Mouse (Mus musculus) MEL (cell line): ENCODE measurements around the gene Gm10447. TPM values are rescaled to one million over a fixed set of nuclear protein-coding genes. Genes with fewer than 3 reads are reported as not detected.

Source experiments
- DNase-seq: peaks from one replicate; pipeline ENCODE4 v3.0.0; 2011; ENCODE audit warnings: low read depth, low spot score
- H3K27ac ChIP-seq: 2 replicates; pipeline ENCODE4 v1.5.1; 2012; ENCODE audit warnings: low read depth, mild to moderate bottlenecking, control low read depth, low read length, moderate library complexity; ENCODE audit not compliant: control insufficient read depth
- H3K27me3 ChIP-seq, 2 experiments: fragments of 150-350 bp in 1 of 2; sonication (generic) in 1 of 2; 2 replicates each; pipeline ENCODE4 v1.6.1; 2012; ENCODE audit warnings: low read length in 2 of 2, mild to moderate bottlenecking in 2 of 2, improper control_type of control experiment in 1 of 2, moderate library complexity in 1 of 2; ENCODE audit not compliant: insufficient read depth in 2 of 2, control insufficient read depth in 1 of 2
- H3K36me3 ChIP-seq, 2 experiments: 2 replicates each; pipeline ENCODE4 v1.6.1; 2012 to 2014; ENCODE audit warnings: low read length in 2 of 2, improper control_type of control experiment in 1 of 2, inconsistent platforms in 1 of 2, mild to moderate bottlenecking in 1 of 2; ENCODE audit not compliant: insufficient read depth in 2 of 2, control insufficient read depth in 1 of 2
- H3K4me1 ChIP-seq, 2 experiments: fragments of 150-350 bp in 1 of 2; sonication (generic) in 1 of 2; 2 replicates each; pipeline ENCODE4 v1.6.1; 2012; ENCODE audit warnings: low read length in 2 of 2, improper control_type of control experiment in 1 of 2, mild to moderate bottlenecking in 1 of 2; ENCODE audit not compliant: insufficient read depth in 2 of 2, control insufficient read depth in 1 of 2
- H3K4me3 ChIP-seq, 2 experiments: fragments of 150-350 bp in 1 of 2; sonication (generic) in 1 of 2; 2 replicates each; pipeline ENCODE4 v1.5.1; 2012; ENCODE audit warnings: low read depth in 2 of 2, low read length in 2 of 2, mild to moderate bottlenecking in 2 of 2, moderate library complexity in 2 of 2, control low read depth in 1 of 2, improper control_type of control experiment in 1 of 2; ENCODE audit not compliant: control insufficient read depth in 1 of 2, insufficient read depth in 1 of 2
- H3K79me2 ChIP-seq: 2 replicates; pipeline ENCODE4 v1.6.1; 2012; ENCODE audit warnings: mild to moderate bottlenecking, low read length, moderate library complexity; ENCODE audit not compliant: control insufficient read depth, poor library complexity, insufficient read depth
- H3K9ac ChIP-seq: 2 replicates; pipeline ENCODE4 v1.6.1; 2012; ENCODE audit warnings: low read depth, mild to moderate bottlenecking, control low read depth, low read length, moderate library complexity; ENCODE audit not compliant: control insufficient read depth, poor library complexity, severe bottlenecking
- H3K9me3 ChIP-seq: fragments of 150-350 bp; sonication (generic); replicated peaks from 2 replicates; pipeline ENCODE4 v1.6.1; 2012; ENCODE audit warnings: mild to moderate bottlenecking, low read length, improper control_type of control experiment, moderate library complexity; ENCODE audit not compliant: insufficient read depth
- CTCF ChIP-seq, 3 experiments: IDR thresholded peaks in 2 of 3; conservative IDR thresholded peaks in 1 of 3; 2 replicates each; pipeline ENCODE4 v1.5.1; 2011 to 2012; ENCODE audit warnings: low read length in 3 of 3, low read depth in 2 of 3, mild to moderate bottlenecking in 2 of 3, improper control_type of control experiment in 1 of 3, inconsistent platforms in 1 of 3, mixed read lengths in 1 of 3, moderate library complexity in 1 of 3; ENCODE audit not compliant: control insufficient read depth in 1 of 3, insufficient read depth in 1 of 3, poor library complexity in 1 of 3, severe bottlenecking in 1 of 3
- E2F4 ChIP-seq: IDR thresholded peaks from 2 replicates; pipeline ENCODE4 v1.6.1; 2011; ENCODE audit warnings: low read depth, low read length, improper control_type of control experiment, borderline replicate concordance
- ELF1 ChIP-seq: IDR thresholded peaks from 2 replicates; pipeline ENCODE4 v1.6.1; 2014; ENCODE audit warnings: low read depth, mild to moderate bottlenecking, inconsistent platforms, low read length, improper control_type of control experiment, moderate library complexity
- HCFC1 ChIP-seq: IDR thresholded peaks from 2 replicates; pipeline ENCODE4 v1.6.1; 2012; ENCODE audit warnings: low read depth, mild to moderate bottlenecking, inconsistent platforms, low read length, improper control_type of control experiment, moderate library complexity
- KAT2A ChIP-seq: conservative IDR thresholded peaks from 2 replicates; pipeline ENCODE4 v1.6.1; 2012; ENCODE audit warnings: low read depth, low read length, improper control_type of control experiment, inconsistent platforms
- MAFK ChIP-seq: IDR thresholded peaks from 2 replicates; pipeline ENCODE4 v1.6.1; 2011; ENCODE audit warnings: low read depth, mild to moderate bottlenecking, low read length, improper control_type of control experiment, borderline replicate concordance
- MXI1 ChIP-seq: IDR thresholded peaks from 2 replicates; pipeline ENCODE4 v1.6.1; 2011; ENCODE audit warnings: mild to moderate bottlenecking, low read depth, low read length, improper control_type of control experiment
- MYB ChIP-seq: IDR thresholded peaks from 2 replicates; pipeline ENCODE4 v1.6.1; 2011; ENCODE audit warnings: mild to moderate bottlenecking, low read depth, low read length, improper control_type of control experiment
- MYC ChIP-seq: IDR thresholded peaks from 2 replicates; pipeline ENCODE4 v1.6.1; 2011; ENCODE audit warnings: low read depth, mild to moderate bottlenecking, low read length, improper control_type of control experiment, moderate library complexity
- NELFE ChIP-seq: IDR thresholded peaks from 2 replicates; pipeline ENCODE4 v1.6.1; 2011; ENCODE audit warnings: low read depth, low read length, improper control_type of control experiment
- NRF1 ChIP-seq: IDR thresholded peaks from 2 replicates; pipeline ENCODE4 v1.6.1; 2014; ENCODE audit warnings: low read depth, mild to moderate bottlenecking, inconsistent platforms, low read length, improper control_type of control experiment, moderate library complexity; ENCODE audit not compliant: poor library complexity, insufficient read depth, severe bottlenecking
- POLR2A ChIP-seq, 2 experiments: IDR thresholded peaks; 2 replicates each; pipeline ENCODE4 v1.6.1; 2011 to 2012; ENCODE audit warnings: low read length in 2 of 2, mild to moderate bottlenecking in 2 of 2, control low read depth in 1 of 2, improper control_type of control experiment in 1 of 2, low read depth in 1 of 2, moderate library complexity in 1 of 2; ENCODE audit not compliant: control insufficient read depth in 1 of 2, insufficient read depth in 1 of 2, poor library complexity in 1 of 2
- POLR2AphosphoS2 ChIP-seq: IDR thresholded peaks from 2 replicates; pipeline ENCODE4 v1.6.1; 2011; ENCODE audit warnings: low read length, improper control_type of control experiment
- SIN3A ChIP-seq: IDR thresholded peaks from 2 replicates; pipeline ENCODE4 v1.6.1; 2012; ENCODE audit warnings: low read length, improper control_type of control experiment, inconsistent platforms
- TCF12 ChIP-seq: IDR thresholded peaks from 2 replicates; pipeline ENCODE4 v1.6.1; 2014; ENCODE audit warnings: low read depth, mild to moderate bottlenecking, inconsistent platforms, low read length, improper control_type of control experiment, moderate library complexity
- UBTF ChIP-seq: IDR thresholded peaks from 2 replicates; pipeline ENCODE4 v1.6.1; 2012; ENCODE audit warnings: low read depth, mild to moderate bottlenecking, inconsistent platforms, low read length, improper control_type of control experiment, moderate library complexity, borderline replicate concordance; ENCODE audit not compliant: insufficient read depth
- USF2 ChIP-seq, 2 experiments: IDR thresholded peaks; 2 replicates each; pipeline ENCODE4 v1.6.1; 2011 to 2012; ENCODE audit warnings: improper control_type of control experiment in 2 of 2, low read length in 2 of 2, borderline replicate concordance in 1 of 2, inconsistent platforms in 1 of 2, low read depth in 1 of 2, mild to moderate bottlenecking in 1 of 2; ENCODE audit not compliant: insufficient read depth in 1 of 2
- ZC3H11A ChIP-seq: IDR thresholded peaks from 2 replicates; pipeline ENCODE4 v1.6.1; 2012; ENCODE audit warnings: low read depth, mild to moderate bottlenecking, inconsistent platforms, low read length, improper control_type of control experiment
- ZKSCAN1 ChIP-seq: IDR thresholded peaks from 2 replicates; pipeline ENCODE4 v1.6.1; 2012; ENCODE audit warnings: low read depth, mild to moderate bottlenecking, inconsistent platforms, low read length, improper control_type of control experiment, moderate library complexity
- polyA plus RNA-seq, 2 experiments: library from polyadenylated mRNA; stranded (reverse) in 1 of 2; unstranded in 1 of 2; fragments of >175 nt in 1 of 2; fragments of >200 nt in 1 of 2; gene quantifications; 2 replicates each; pipeline versions ENCODE4 v1.2.1 to v1.2.4; 2012; ENCODE audit warnings: low replicate concordance in 2 of 2, low read depth in 1 of 2; ENCODE audit not compliant: insufficient read length in 2 of 2, insufficient read depth in 1 of 2, missing spikeins in 1 of 2
- total RNA-seq: library from RNA; depleted of rRNA; stranded (reverse); fragments of 300-350 nt; gene quantifications from 2 replicates; pipeline ENCODE4 v1.2.3, GENCODE M21; 2012

Gene Gm10447
- total and polyA plus RNA-seq, 3 experiments: not detected

- no peaks in the 10 kb centered on the region for H3K4me1 ChIP-seq
- no peaks in the 10 kb centered on the region for H3K9me3 ChIP-seq
- no peak overlapping the region for H3K9ac ChIP-seq
- DNase-seq: no peak
- no peak for TF ChIP-seq SIN3A
- H3K36me3 ChIP-seq: no peaks in the 10 kb centered on the region
- H3K27ac ChIP-seq: no peak overlapping the region
- no peak overlapping the region for H3K4me3 ChIP-seq
- H3K27me3 ChIP-seq: peaks cover 23 to 30% of the 10 kb centered on the region in 2 experiments
- no peaks in the 10 kb centered on the region for H3K79me2 ChIP-seq
These were observed 6.7 kb downstream of the Gm10447 start for GRCm38 (mm10) chr11:53450070-53450705.

DNA sequence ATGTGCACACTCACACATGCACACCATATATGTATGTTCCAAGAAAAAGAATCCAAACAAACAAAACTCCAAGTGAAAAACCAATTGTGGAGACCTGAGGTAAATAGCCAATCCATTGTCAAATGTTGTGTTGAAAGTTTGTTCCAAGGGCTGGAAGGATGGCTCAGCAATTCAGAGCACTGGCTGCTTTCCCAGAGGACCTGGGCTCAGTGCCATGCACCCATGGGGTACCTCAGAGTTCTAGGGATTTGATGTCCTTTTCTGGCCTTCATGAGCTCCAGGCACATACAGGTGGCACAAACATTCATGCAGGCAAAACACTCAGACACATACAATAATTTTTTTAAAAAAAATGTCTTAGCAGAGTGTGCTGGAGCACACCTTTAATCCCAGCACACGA, 8.4 kb downstream of the Gm10447 start:
- TF ChIP-seq SIN3A: no peak
- TF ChIP-seq MYB: no peak
- no peak for TF ChIP-seq KAT2A
- no peak for TF ChIP-seq E2F4
- TF ChIP-seq NELFE: no peak
- no peak for TF ChIP-seq POLR2AphosphoS2
- no peak for TF ChIP-seq MYC
- TF ChIP-seq NRF1: no peak
- no peak for TF ChIP-seq UBTF
- no peak for TF ChIP-seq ELF1
- no peak for TF ChIP-seq HCFC1
- TF ChIP-seq USF2 (IDR thresholded peaks at IDR 0.05; ENCODE audit: borderline replicate concordance in 1 of 2, insufficient read depth in 1 of 2, low read depth in 1 of 2, low read length in 2 of 2): no peak
- no peak for TF ChIP-seq CTCF (IDR thresholded peaks at IDR 0.05 in 2 of 3, conservative IDR thresholded peaks at IDR 0.05 in 1 of 3; ENCODE audit: control insufficient read depth in 1 of 3, insufficient read depth in 1 of 3, low read depth in 2 of 3, low read length in 3 of 3, poor library complexity in 1 of 3, severe bottlenecking in 1 of 3)
- no peak for TF ChIP-seq ZKSCAN1
- no peak for TF ChIP-seq MAFK
- no peak for TF ChIP-seq TCF12
- TF ChIP-seq POLR2A (IDR thresholded peaks at IDR 0.05; ENCODE audit: control insufficient read depth in 1 of 2, insufficient read depth in 1 of 2, low read depth in 1 of 2, low read length in 2 of 2, poor library complexity in 1 of 2): no peak
- no peak for TF ChIP-seq ZC3H11A
- TF ChIP-seq MXI1: no peak
- Histone ChIP-seq H3K27ac (no peak overlapping the region), H3K27me3 (peaks cover 20 to 24% of the 10 kb centered on the region in 2 experiments), H3K4me1 (peaks cover 0 to 3% of the 10 kb centered on the region in 2 experiments; a peak in 1 of 4 replicates), H3K9me3 (no peaks in the 10 kb centered on the region), H3K4me3 (no peak overlapping the region), H3K36me3 (peaks cover 0 to 3% of the 10 kb centered on the region in 2 experiments; a peak in 2 of 4 replicates), H3K9ac (no peak overlapping the region), H3K79me2 (no peaks in the 10 kb centered on the region)
- no peak for DNase-seq
